Mouse (Mus musculus) subcutaneous adipose tissue, adult 2 months (tissue): Measurements from ENCODE around the gene Rsu1. TPM values are rescaled to one million over a fixed set of nuclear protein-coding genes. Genes with fewer than 3 reads are reported as not detected.

Experiments
- polyA plus RNA-seq: library from polyadenylated mRNA; depleted of rRNA; stranded (reverse); fragments of >200 nt; gene quantifications from 2 replicates; pipeline ENCODE4 v1.2.3, GENCODE M21; 2012; ENCODE audit warnings: low replicate concordance; rRNA removed

Rsu1 gene
- 242 and 300 TPM in 2 replicates for polyA plus RNA-seq

DNA sequence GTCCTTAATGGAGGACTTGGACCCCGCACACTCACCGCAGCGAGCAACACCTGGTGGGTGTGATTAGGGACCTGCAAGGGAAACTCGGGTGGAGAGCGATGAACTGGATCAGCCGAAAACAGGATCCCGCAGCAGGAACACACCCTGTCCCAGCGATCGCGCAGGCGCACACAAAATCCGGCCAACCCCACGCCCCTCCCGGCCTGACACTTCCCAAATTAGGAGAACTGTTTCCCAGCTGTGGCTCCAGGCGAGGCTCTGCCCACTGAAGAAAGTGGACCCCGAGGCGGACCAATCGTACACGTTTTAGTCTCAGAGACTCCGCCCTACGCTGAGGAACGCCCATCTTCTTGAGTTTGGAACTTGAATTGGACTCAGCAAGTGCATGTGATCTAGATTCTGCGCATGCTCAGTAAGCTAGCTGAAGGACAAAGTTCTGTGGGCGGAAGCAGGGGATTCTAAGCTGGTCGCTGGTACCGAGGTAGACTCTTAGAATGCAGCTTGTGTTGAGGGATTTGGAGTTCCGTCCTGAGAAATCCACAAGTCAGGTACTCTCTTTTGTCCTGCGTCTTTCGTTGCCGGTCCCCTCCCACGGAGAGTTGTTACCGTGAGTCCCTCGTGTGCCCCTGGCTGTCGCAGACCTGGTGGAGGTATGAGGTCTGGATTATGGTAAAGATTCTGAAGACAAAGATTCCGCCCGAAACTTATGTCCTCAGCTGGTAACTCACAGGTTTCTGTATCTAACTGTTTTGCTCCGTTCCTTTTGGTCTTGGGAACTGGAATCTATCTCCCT, at the start of gene Rsu1:
Rsu1 (minus strand) TSS at position 251 of the 793 bp plus-strand sequence.

Other genes starting within 250 kb of the Rsu1 start
- 0.11 and 0.13 TPM in 2 replicates for gene Cubn, start 220.4 kb upstream of the Rsu1 start, polyA plus RNA-seq